Mouse (Mus musculus): Measurements from ENCODE around the gene Hsd17b12. TPM values are rescaled to one million over a fixed set of nuclear protein-coding genes. Genes with fewer than 3 reads are reported as not detected.

The Hsd17b12 gene
- polyA plus RNA-seq, 1 experiment from 2014 or later: 129 TPM

GRCm38 (mm10) chr2:94066120-94066519, 91.6 kb downstream of the Hsd17b12 start:
- Histone ChIP-seq H3K4me2 (no peak overlapping the region), H3K27me3 (no peaks in the 10 kb centered on the region), H3K9me3 (no peaks in the 10 kb centered on the region), H3K9ac (no peak overlapping the region), H3K36me3 (0 out of 2 replicates have a peak, but pooled peaks cover 2% of the 10 kb centered on the region), H3K27ac (no peak overlapping the region), H3K4me1 (no peaks in the 10 kb centered on the region), H3K4me3 (no peak overlapping the region)
- ATAC-seq (ENCODE audit: borderline replicate concordance, extremely low read depth, low FRiP score, low TSS enrichment): no peak
- WGBS: 42% methylated on average over 7 of the region's 7 CpGs

- Histone ChIP-seq H3K27me3 (no peaks in the 10 kb centered on the region), H3K9me3 (no peaks in the 10 kb centered on the region), H3K4me2 (no peak overlapping the region), H3K27ac (no peak overlapping the region), H3K4me1 (no peaks in the 10 kb centered on the region), H3K9ac (no peak overlapping the region), H3K36me3 (0 out of 2 replicates have a peak, but pooled peaks cover 2% of the 10 kb centered on the region), H3K4me3 (no peak overlapping the region)
- no peak for ATAC-seq (ENCODE audit: borderline replicate concordance, extremely low read depth, low FRiP score, low TSS enrichment)
- WGBS: 91% methylated on average over 4 of the region's 4 CpGs
These were observed 95.0 kb downstream of the Hsd17b12 start for GRCm38 (mm10) chr2:94062791-94063190.

DNA sequence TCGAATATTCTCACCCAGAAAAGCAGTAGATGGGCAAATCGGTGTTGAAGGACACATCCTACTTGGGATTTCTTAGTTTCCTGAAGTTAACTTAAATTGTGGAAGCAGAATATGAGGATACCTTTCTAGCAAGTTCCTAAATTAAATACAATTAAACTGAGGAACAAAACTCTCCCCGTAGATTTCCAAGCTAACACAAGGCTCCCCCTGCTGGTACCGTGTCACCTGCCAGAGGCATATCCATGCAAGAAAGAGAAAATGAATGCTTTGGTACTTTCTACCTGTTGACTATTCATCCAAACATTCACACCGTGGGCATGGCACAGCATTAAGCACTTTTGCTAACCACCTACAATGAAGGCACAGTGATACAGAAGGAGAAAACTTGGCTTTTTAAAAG, 98.3 kb downstream of the Hsd17b12 start:
- ATAC-seq (ENCODE audit: borderline replicate concordance, extremely low read depth, low FRiP score, low TSS enrichment): no peak
- no peaks in the 10 kb centered on the region for H3K4me1 ChIP-seq
- H3K4me2 ChIP-seq: no peak overlapping the region
- no peak overlapping the region for H3K4me3 ChIP-seq
- no peaks in the 10 kb centered on the region for H3K9me3 ChIP-seq
- H3K9ac ChIP-seq: no peak overlapping the region
- H3K27me3 ChIP-seq: no peaks in the 10 kb centered on the region
- no peak overlapping the region for H3K27ac ChIP-seq
- H3K36me3 ChIP-seq: no peaks in the 10 kb centered on the region
- 80% methylated on average over 5 of the region's 5 CpGs for whole genome bisulfite sequencing

DNA sequence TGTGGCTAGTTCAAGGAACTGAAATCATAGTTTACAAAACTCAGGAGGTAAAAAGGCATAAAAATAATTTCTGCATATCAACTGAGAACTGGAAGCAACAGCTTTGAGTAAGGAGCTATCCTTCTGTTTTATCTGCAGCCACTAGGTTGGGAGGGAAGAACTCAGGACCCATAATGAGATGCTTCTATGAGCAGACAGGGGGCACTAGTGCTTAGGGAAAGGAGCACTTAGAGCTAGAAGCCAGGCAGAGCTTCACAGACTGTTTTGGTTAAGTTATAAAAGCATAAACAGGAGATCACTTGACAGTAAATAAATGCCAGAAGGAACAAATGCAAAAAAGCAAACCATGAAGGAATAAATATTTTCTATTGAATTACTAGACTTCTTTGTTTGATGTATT, 103.0 kb downstream of the Hsd17b12 start:
- H3K27me3 ChIP-seq: no peaks in the 10 kb centered on the region
- no peak overlapping the region for H3K4me3 ChIP-seq
- no peak overlapping the region for H3K9ac ChIP-seq
- H3K36me3 ChIP-seq: no peaks in the 10 kb centered on the region
- H3K9me3 ChIP-seq: no peaks in the 10 kb centered on the region
- no peak overlapping the region for H3K4me2 ChIP-seq
- H3K27ac ChIP-seq: no peak overlapping the region
- no peak; the same call in 1 of the 2 replicates for ATAC-seq (ENCODE audit: borderline replicate concordance, extremely low read depth, low FRiP score, low TSS enrichment)
- no peaks in the 10 kb centered on the region for H3K4me1 ChIP-seq

DNA sequence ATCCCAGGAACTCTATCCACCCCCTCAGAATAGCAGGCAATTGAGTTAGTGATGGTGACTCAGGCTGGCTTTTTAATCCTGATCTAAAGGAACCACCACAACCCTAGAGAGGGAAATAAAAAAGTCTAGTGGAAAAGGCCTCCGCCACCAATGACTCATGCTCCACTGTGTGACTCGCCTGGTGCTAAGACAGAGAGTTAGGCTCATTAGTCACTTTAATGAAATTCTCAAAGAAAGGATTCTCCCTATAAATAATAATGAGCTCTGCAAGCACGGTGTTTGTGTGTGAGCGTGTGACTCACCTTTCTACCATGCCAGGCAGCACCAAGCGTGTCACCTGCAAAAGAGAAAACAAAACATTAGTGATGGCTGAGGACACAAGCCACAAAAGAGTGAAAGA, 105.8 kb downstream of the Hsd17b12 start:
- 93% methylated on average over 5 of the region's 5 CpGs for WGBS
- H3K4me1 ChIP-seq: no peaks in the 10 kb centered on the region

GRCm38 (mm10) chr2:94050901-94051300, 106.9 kb downstream of the Hsd17b12 start:
- H3K9me3 ChIP-seq: no peaks in the 10 kb centered on the region
- H3K4me3 ChIP-seq: no peak overlapping the region
- WGBS: 95% methylated on average over 3 of the region's 3 CpGs
- H3K36me3 ChIP-seq: no peaks in the 10 kb centered on the region
- H3K9ac ChIP-seq: no peak overlapping the region
- no peaks in the 10 kb centered on the region for H3K27me3 ChIP-seq
- no peak for ATAC-seq (ENCODE audit: borderline replicate concordance, extremely low read depth, low FRiP score, low TSS enrichment)
- no peak overlapping the region for H3K27ac ChIP-seq
- no peaks in the 10 kb centered on the region for H3K4me1 ChIP-seq
- no peak overlapping the region for H3K4me2 ChIP-seq

More for the DNA sequence above, 105.8 kb downstream of the Hsd17b12 start:
- Histone ChIP-seq H3K4me2 (no peak overlapping the region), H3K36me3 (no peaks in the 10 kb centered on the region), H3K27ac (no peak overlapping the region), H3K27me3 (no peaks in the 10 kb centered on the region), H3K9ac (no peak overlapping the region), H3K9me3 (no peaks in the 10 kb centered on the region), H3K4me3 (no peak overlapping the region)
- ATAC-seq (ENCODE audit: borderline replicate concordance, extremely low read depth, low FRiP score, low TSS enrichment): no peak

DNA sequence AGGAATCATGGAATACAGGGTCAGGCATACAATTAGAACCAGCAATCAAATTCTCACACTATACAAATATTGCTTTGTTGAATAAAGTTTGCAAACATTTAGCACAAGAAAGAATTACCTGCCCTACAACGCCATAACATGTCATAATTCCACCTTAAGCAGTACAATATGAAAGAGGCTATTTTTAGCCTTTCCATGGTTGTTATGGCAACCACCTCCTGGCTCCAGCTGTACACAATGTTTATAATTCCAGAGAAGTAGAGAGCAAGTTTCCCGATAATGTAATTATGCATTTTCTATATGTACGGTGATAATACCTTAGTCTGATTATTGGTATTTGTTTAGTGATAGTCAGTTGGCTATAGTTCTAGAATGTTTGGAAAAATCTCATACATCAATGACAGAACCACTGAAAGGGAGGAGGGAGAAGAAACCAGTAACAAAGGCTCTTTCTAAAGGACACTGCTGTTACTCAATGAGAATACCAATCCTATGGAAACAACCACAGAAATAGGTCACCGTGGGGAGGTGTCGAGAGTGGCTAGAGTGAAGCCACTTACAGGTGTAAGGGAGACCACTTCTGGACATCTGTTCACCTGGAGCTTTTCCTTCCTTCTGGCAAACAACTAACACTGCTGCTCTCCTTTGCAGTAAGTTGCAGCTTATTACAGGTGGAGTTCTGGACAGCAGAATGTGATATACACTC, 108.1 kb downstream of the Hsd17b12 start:
- WGBS: 43% methylated on average over 5 of the region's 5 CpGs

DNA sequence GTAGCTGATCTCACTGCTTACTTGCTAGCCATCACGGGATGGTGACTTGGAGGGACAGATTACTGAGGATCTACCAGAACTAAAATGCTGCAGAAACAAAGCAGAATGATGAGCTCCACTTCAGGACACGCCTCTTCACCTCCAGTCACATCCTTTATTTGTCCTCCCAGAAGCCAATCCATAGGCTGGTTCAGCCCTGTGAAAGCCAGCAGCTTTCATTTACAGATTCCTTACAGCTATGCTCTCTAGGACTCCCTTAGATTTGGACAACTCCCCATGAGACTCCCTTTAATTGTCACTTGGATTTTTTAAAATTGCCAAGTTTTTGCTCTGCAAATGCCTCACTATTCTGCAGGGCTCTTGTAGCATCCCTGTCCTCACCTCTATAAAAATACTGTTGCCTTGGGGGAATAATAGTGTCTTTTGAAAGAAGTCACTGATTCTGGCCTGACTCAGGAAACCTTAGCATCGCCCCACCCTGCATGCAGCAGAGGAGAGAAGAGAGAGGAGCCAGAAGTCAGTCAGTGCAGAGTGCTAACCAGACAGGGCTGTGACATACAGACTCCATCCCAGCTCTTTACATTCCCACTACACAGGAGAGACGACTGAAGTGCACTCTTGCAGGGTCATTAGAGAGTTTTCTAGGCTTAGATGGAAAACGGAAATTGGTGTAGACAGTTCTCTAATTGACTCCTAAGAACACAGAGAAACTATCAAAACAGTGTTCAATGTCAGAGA, 108.9 kb downstream of the Hsd17b12 start:
- Histone ChIP-seq H3K4me1 (no peaks in the 10 kb centered on the region), H3K27ac (no peak overlapping the region), H3K4me3 (no peak overlapping the region), H3K9me3 (no peaks in the 10 kb centered on the region), H3K4me2 (no peak overlapping the region), H3K27me3 (no peaks in the 10 kb centered on the region), H3K9ac (no peak overlapping the region), H3K36me3 (no peaks in the 10 kb centered on the region)
- no peak for ATAC-seq (ENCODE audit: borderline replicate concordance, extremely low read depth, low FRiP score, low TSS enrichment)
- WGBS: 70% methylated on average over 5 of the region's 5 CpGs

More for the DNA sequence above, 108.1 kb downstream of the Hsd17b12 start:
- H3K9me3 ChIP-seq: no peaks in the 10 kb centered on the region
- no peaks in the 10 kb centered on the region for H3K27me3 ChIP-seq
- no peaks in the 10 kb centered on the region for H3K36me3 ChIP-seq
- H3K9ac ChIP-seq: no peak overlapping the region
- ATAC-seq (ENCODE audit: borderline replicate concordance, extremely low read depth, low FRiP score, low TSS enrichment): no peak
- H3K4me1 ChIP-seq: no peaks in the 10 kb centered on the region
- no peak overlapping the region for H3K4me3 ChIP-seq
- no peak overlapping the region for H3K27ac ChIP-seq
- no peak overlapping the region for H3K4me2 ChIP-seq

GRCm38 (mm10) chr2:94048271-94048670, 109.5 kb downstream of the Hsd17b12 start:
- no peak overlapping the region for H3K4me3 ChIP-seq
- H3K27ac ChIP-seq: no peak overlapping the region
- no peaks in the 10 kb centered on the region for H3K27me3 ChIP-seq
- no peaks in the 10 kb centered on the region for H3K36me3 ChIP-seq
- ATAC-seq (ENCODE audit: borderline replicate concordance, extremely low read depth, low FRiP score, low TSS enrichment): no peak
- H3K4me1 ChIP-seq: no peaks in the 10 kb centered on the region
- H3K9me3 ChIP-seq: no peaks in the 10 kb centered on the region
- 73% methylated on average over 1 of the region's 1 CpGs for WGBS
- no peak overlapping the region for H3K9ac ChIP-seq
- H3K4me2 ChIP-seq: no peak overlapping the region

DNA sequence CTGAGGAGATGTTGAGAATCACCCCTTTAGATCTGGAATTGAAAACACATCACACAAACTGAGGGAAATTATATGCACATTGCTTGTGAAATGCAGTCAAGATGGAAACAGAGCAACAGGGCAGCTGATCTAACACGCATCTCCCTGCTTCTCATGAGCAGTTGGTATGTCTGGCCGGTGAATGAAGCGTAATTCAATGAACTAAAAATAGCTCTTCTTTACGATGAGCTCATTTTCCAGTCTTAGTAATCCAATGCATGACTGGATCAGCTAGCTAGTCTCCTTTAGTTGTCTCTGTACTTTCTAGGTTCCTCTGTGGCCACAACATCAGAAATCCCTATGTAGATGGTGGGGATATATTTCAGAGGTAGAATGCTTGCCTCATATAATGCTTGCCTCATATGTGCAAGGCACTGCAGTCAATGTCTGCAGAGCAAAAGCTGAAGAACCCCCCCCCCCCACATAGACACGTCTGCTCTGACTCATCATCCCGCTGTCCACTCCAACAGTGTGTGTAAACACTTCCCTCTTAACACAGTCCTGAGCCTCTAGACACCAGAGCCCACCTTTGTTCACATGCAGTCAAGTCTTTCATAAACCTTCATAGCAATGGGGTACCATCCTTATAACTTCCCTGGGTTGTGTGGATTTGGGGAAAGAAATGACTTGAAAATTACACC, 112.2 kb downstream of the Hsd17b12 start:
- no peaks in the 10 kb centered on the region for H3K4me1 ChIP-seq
- no peak overlapping the region for H3K4me2 ChIP-seq
- no peaks in the 10 kb centered on the region for H3K27me3 ChIP-seq
- H3K27ac ChIP-seq: no peak overlapping the region
- no peak overlapping the region for H3K4me3 ChIP-seq
- H3K36me3 ChIP-seq: no peaks in the 10 kb centered on the region
- ATAC-seq (ENCODE audit: borderline replicate concordance, extremely low read depth, low FRiP score, low TSS enrichment): no peak
- 52% methylated on average over 6 of the region's 6 CpGs for WGBS
- no peak overlapping the region for H3K9ac ChIP-seq
- no peaks in the 10 kb centered on the region for H3K9me3 ChIP-seq

GRCm38 (mm10) chr2:94044174-94044573, 113.6 kb downstream of the Hsd17b12 start:
- Histone ChIP-seq H3K27me3 (no peaks in the 10 kb centered on the region), H3K4me1 (no peaks in the 10 kb centered on the region), H3K4me2 (no peak overlapping the region), H3K9ac (no peak overlapping the region), H3K9me3 (no peaks in the 10 kb centered on the region), H3K4me3 (no peak overlapping the region), H3K27ac (no peak overlapping the region), H3K36me3 (no peaks in the 10 kb centered on the region)
- WGBS: 72% methylated on average over 2 of the region's 2 CpGs
- ATAC-seq (ENCODE audit: borderline replicate concordance, extremely low read depth, low FRiP score, low TSS enrichment): no peak

GRCm38 (mm10) chr2:94043662-94044061, 114.1 kb downstream of the Hsd17b12 start:
- no peak for ATAC-seq (ENCODE audit: borderline replicate concordance, extremely low read depth, low FRiP score, low TSS enrichment)
- Histone ChIP-seq H3K27me3 (no peaks in the 10 kb centered on the region), H3K9ac (no peak overlapping the region), H3K36me3 (no peaks in the 10 kb centered on the region), H3K9me3 (no peaks in the 10 kb centered on the region), H3K4me3 (no peak overlapping the region), H3K27ac (no peak overlapping the region), H3K4me2 (no peak overlapping the region), H3K4me1 (no peaks in the 10 kb centered on the region)
- 46% methylated on average over 5 of the region's 5 CpGs for WGBS

Data from lung, embryonic 15.5 days (tissue).